Mouse (Mus musculus) naive thymus-derived CD4-positive, alpha-beta T cell, adult 2 months (primary cell): ENCODE measurements around the gene Maff.
A peak's percentile ranks its signal among the peaks of the same experiment; 100 is the strongest.

Experiments used
- DNase-seq: peaks from one replicate; pipeline ENCODE4 v3.0.0-alpha.2; 2011; ENCODE audit warnings: low read depth

Maff gene

GRCm38 (mm10) chr15:79364120-79364519 lies 17.7 kb downstream of the Maff start:
- DNase-seq, result no peak

DNA sequence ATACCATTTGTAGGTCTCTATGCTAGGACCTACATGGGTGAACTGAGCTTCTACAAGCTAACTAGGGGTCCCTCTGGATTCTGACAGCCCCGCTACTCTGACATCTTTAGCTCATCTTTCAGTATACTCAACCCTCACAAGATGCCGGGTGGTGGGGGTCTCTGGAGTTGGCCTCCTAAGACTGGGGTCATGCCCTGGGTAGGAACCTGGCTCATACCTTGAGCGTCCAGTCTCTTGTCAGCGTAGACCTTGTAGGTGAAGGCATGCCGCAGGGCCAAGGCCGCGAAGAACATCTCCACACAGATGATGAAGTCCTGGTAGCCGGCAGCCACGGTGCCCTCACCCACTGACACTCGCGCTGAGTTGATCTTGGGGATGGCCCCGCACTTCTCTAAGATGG lies 18.6 kb downstream of the Maff start:
- no peak for DNase-seq

GRCm38 (mm10) chr15:79366402-79366801 lies 20.0 kb downstream of the Maff start:
- no peak for DNase-seq

DNA sequence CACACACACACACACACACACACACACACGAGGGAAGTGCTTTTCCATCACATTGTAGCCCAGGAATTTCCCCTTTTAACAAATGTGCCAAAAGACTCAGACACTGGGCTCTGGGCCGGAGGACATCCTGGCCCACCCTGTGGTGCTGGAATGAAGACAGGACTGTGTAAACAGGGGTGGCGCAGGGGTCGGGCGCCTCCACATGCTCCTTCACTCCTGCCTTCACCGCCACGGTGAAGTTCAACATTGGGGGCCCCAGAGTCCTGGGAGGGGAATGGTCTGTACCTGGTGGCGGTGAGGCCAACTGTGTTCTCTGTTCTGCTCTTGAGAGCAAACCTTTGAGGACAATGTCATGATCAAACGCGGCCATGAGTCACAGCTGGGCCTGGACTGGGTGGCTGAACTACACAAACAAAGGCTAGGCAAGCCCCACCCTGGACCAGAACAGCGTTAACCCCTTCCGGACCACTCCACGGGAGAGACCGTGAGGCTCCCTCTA lies 21.9 kb downstream of the Maff start:
- DNase-seq, result no peak

DNA sequence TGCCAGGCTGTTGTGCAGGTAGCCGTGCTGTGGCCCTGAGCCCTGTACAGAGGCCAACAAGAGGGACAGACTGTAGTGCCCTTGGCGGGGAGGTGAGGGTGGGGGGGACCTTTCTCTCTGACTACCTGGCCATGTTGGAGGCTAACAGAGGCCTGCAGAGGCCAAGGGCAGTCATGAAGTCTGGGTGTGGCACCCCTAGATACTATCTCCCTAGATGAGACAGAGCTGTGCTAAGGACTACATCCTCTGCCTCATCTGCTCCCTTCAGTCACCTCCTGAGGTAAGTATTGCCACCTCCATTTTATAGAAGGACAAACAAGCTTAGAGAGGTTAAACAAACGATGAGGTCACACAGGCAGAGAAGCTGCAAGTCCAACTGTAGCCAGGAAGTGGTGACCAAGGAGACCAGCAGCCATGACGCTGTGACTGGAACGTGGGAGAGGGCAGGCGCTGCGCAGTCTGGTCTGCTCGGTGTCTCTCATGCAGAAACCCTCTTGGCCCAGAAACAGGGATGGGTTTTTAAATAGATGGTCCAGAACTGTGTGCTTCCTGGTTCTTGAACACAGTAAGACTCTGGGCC lies 22.5 kb downstream of the Maff start:
- no peak for DNase-seq

DNA sequence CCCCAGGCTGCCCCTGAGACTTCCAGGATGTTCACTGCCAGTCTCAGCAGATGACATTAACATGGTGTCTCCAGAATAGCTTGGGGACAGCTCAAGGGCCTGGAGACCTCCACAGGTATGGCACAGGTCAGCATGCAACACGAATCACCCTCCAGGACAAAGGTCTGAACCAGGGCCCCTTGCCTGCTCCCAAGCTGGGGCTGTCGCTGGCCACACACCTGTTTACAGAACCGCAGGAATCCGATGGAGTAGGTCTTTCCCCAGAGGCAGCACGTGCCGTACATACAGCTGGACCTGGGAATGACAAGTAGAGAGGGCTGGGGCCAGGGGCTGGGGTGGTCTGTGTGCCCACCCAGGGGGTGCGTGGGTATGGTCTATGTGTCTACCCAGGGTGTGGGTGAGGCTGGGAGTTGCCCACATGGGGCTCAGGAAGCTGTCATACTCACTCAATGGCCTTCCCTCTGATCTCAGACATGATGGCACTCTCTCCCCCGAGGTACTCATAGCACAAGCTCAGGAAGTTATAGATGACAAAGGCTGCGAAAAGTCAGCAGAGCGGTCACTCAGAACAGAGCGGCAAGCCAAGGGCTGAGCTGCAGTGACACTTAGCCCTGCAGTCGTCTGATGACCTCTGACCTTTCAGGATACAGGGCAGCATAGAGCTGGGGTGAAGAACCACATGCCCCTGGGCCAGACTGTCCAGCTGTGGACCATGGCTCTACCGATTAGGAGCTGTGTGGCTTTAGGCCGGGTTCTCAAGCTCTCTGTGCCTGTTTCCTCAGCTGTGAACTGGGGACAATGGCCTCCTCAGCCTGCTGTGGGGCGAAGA lies 23.2 kb downstream of the Maff start:
- DNase-seq, result no peak

- no peak for DNase-seq
These were observed 23.9 kb downstream of the Maff start for GRCm38 (mm10) chr15:79370281-79370843.

DNA sequence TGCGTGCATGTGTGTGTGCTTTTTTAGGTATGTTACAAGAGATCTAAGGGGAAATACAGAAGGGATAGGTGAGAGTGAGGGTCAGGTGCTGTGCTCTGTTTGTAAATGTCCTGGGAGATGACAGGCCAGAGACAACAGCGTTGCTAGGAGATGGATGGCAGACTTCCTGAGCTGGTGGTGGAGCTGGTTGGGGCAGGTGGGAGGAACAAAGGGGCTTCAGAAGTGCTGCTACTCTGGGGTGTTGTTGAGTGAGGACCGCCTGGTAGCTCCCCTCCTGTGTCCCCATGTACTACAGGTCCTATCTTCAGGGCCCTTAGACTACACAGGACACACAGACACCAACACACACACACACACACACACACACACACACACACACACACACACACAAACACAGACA lies 28.3 kb downstream of the Maff start:
- DNase-seq, result no peak

DNA sequence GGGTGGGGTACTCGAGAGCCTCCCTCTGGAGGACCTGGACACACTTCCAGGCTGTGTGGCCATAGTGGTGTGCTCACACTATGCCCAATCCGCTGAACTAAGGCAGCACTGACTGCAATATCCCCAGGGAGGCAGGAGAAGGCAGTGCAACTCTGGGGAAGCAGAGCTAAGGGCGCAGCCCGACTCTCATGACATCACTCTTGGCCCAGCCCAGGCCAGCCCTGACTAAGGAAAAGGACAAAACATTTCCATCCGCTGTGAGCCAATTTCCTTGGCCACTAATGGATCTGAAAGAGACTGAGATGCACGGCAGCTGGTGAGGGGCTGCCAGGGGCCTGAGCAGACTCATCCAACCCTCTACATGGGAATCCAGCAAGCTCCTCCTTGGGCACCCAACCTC lies 31.3 kb downstream of the Maff start:
- DNase-seq, result no peak

GRCm38 (mm10) chr15:79378608-79379007 lies 32.2 kb downstream of the Maff start:
- DNase-seq, result no peak

GRCm38 (mm10) chr15:79379658-79380057 lies 33.2 kb downstream of the Maff start:
- DNase-seq, result no peak

DNA sequence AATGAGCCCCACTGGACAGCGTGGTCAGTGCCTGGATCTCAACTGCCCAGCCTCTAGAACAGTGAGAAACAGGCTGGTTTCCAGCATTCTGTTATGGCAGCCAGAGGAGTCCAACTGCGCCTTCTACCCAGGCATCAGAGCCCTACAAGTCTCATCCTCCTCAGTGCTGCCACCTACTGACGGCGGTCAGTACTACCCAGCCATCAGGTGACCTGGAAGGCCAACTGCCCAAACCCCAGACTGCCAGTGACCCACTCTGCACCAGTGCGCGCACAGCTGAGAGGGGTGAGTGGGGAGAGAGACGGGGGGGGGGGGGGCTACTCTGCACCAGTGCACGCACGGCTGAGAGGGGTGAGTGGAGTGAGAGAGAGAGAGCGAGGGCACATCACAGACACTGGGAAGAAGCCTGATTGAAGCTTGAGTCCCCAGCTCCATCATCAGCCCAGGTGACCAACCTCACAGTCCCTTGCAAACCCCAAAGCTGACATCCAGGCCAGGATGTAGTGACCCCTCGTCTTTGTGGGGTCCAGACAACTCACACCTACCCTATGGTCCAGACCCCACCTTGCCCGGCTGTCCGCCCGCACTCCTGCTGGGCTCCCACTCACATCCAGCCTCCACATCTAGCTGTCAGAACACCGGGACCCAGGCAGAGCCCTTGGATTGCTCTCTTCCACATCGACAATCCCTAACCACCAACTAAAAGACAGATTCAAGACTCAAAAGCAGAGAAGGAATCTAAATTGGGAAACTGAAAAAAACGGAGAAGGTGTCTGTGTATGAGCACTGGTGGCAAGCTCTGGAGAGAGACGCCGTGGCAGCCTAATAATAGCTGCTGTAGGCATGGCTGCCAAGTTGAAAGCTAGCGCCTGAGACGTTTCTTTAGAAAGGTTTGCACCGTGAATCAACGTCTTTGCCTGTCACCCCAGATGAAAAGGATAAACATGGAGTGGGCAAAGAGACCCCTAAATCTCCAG lies 34.3 kb downstream of the Maff start:
- DNase-seq, result peak; percentile 86

DNA sequence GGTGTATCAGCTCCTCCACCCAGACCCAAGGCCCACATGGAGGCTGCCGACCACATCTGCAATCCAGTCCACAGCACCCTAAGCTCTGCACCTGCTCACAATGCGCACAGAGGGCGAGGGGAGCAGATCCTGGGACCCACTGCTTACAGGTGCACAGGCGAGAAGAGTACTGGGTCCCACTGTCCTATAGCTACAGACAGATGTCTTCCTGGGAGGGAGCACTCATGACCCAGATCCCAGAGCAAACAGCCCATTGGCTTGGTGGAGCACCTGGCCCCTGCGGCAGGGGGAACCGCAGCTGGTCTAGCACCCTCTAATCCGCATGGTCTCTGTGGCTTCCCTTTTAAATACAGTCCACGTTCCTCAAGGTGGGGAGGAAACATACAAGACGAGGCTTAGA lies 35.2 kb downstream of the Maff start:
- no peak for DNase-seq

- DNase-seq, result no peak
These were observed 40.7 kb downstream of the Maff start for GRCm38 (mm10) chr15:79387081-79387480.

DNA sequence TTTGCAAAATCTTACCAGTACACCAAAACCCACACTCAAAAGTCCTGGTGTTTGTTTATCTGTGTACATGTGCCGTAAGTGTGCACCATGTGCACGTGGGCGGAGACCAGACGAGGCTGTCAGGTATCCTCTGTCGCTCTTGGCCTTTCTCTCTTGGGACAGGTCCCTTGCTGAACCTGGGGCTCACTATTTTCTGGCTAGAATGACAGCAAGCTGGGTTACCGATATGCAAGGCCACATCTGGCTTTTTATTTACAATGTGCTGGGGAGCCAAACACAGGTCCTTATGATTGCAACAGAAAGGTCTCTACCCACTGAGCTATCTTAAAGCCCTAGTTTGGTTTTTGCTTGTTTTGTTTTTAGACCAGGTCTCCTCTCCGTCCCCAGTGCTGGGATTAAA lies 41.2 kb downstream of the Maff start:
- no peak for DNase-seq

GRCm38 (mm10) chr15:79388171-79388570 lies 41.8 kb downstream of the Maff start:
- no peak for DNase-seq

DNA sequence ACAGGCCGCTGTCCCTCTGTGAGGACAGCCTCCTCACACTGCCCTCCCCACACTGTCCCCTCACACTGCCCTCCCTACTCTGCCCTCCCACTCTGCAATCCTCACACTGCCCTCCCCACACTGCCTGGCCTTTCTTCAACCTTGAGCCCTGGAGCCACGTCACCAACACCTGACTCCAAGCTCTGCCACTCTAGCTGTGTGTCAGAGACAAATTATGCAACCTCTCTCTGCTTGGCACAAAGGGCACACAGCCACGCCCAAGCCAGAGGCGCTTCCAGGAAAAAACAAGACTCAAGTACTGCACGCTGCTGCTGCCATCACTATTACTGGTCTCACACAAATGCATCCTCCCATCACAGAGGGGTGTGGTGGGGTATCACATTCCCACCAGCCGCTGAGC lies 44.0 kb downstream of the Maff start:
- no peak for DNase-seq

- DNase-seq, result no peak
These were observed 45.1 kb downstream of the Maff start for GRCm38 (mm10) chr15:79391447-79392093.

DNA sequence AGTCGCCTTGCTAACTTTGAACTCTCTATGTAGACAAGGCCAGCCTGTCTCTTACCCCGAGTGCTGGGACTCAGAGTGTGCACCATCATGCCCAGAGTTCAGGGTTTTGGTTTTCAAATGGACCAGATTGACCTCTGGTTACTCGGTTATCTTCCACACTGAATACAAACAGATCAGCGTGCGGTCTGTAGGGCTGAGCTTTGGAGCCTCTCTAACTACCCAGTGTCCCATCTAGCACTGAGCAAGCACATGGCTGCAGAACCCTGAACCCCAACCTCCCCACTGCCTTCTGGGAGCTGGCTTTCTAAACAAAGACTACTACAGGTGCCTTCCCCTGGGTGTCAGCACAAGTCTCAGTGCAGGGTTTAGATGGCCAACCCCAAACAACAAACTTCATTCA lies 46.1 kb downstream of the Maff start:
- no peak for DNase-seq

DNA sequence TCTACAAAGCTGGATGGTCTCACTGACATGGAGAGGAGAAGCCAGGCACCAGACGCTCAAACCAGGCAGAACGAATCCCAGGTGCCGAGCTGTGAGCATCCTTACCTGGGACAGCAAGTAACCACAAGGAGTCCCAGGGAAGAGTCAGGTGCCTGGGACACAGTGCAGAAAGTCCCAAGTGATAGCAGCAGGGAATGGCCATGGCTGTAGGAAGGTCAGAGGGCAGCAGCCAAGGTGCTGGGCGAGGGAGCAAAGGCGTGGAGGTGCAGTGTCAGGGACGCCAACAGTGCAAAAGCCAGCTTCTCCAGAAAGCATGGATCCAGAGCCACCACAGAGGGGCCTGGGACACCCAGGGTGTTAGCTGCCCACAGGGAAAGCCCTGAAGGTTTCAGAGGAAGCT lies 46.7 kb downstream of the Maff start:
- DNase-seq, result no peak

GRCm38 (mm10) chr15:79394842-79395241 lies 48.4 kb downstream of the Maff start:
- DNase-seq, result no peak

DNA sequence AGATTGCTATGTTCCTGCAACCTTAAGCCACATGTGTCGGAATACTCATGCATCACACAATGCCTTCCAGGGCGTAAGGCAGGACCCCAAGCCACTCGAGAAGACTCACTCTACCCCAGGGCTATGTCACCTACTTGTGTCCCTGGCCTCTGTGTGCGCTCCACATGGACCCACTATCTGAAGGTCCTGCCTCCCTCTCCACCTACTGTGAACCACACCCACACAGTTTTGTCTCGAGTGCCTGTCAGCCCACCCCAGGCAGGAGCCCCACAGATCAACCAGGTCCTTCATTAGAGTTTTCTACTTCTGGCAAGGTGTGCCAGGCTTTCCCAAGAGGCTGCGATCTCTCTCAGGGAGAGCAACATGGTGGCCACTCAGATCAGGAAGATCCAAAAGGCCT lies 48.9 kb downstream of the Maff start:
- no peak for DNase-seq
